Mouse (Mus musculus) midbrain, embryonic 10.5 days (tissue): ENCODE measurements around the gene Olfr985. TPM values are rescaled to one million over a fixed set of nuclear protein-coding genes. Genes with fewer than 3 reads are reported as not detected.

Source experiments
- DNase-seq: peaks from one replicate; pipeline ENCODE4 v3.0.0-alpha.2; 2017; ENCODE audit warnings: low spot score
- H3K27ac ChIP-seq: fragments of 300-500 bp; sonication (generic); replicated peaks from 2 replicates; pipeline ENCODE4 v1.5.1; 2016; ENCODE audit warnings: mild to moderate bottlenecking
- H3K27me3 ChIP-seq: fragments of 300-500 bp; sonication (generic); 2 replicates; pipeline ENCODE4 v1.6.1; 2016; ENCODE audit warnings: low read depth, mild to moderate bottlenecking; ENCODE audit not compliant: poor library complexity, severe bottlenecking
- H3K36me3 ChIP-seq: fragments of 300-500 bp; sonication (generic); 2 replicates; pipeline ENCODE4 v1.6.1; 2016; ENCODE audit warnings: mild to moderate bottlenecking, moderate library complexity
- H3K4me1 ChIP-seq: fragments of 300-500 bp; sonication (generic); 2 replicates; pipeline ENCODE4 v1.6.1; 2016
- H3K4me3 ChIP-seq: fragments of 300-500 bp; sonication (generic); 2 replicates; pipeline ENCODE4 v1.5.1; 2016; ENCODE audit warnings: mild to moderate bottlenecking, moderate library complexity
- H3K9me3 ChIP-seq: fragments of 300-500 bp; sonication (generic); replicated peaks from 2 replicates; pipeline ENCODE4 v1.6.1; 2016; ENCODE audit warnings: mild to moderate bottlenecking
- WGBS: fragments of 180-500 bp; shearing (Covaris S2); methylation state at CpG from one replicate; pipeline ENCODE4 v1.1.7; 2016; 5-methylcytosine and 5-hydroxymethylcytosine counted together
- polyA plus RNA-seq: library from polyadenylated mRNA; unstranded; fragments of >200 nt; fragmentation: Nextera tagmentation; extraction: Ambion mirVana; gene quantifications from 2 replicates; pipeline ENCODE4 v1.2.1, GENCODE M21; 2016

Gene Olfr985
- polyA plus RNA-seq = not detected in 2 replicates

- DNase-seq = no peak
- 90% methylated on average over 1 of the region's 1 CpGs for WGBS
- no peaks in the 10 kb centered on the region for H3K27me3 ChIP-seq
Measured at GRCm38 (mm10) chr9:40130084-40130483, at the start of gene Olfr985. Olfr985 (minus strand) TSS chr9:40130184.

GRCm38 (mm10) chr9:40177017-40177416 lies 47.0 kb upstream of the Olfr985 start:
- Histone ChIP-seq H3K36me3 (no peaks in the 10 kb centered on the region), H3K27me3 (no peaks in the 10 kb centered on the region), H3K4me1 (no peaks in the 10 kb centered on the region), H3K9me3 (no peaks in the 10 kb centered on the region), H3K27ac (no peak overlapping the region), H3K4me3 (no peak overlapping the region)
- DNase-seq = no peak
- 87% methylated on average over 6 of the region's 6 CpGs for WGBS

More at GRCm38 (mm10) chr9:40130084-40130483, at the start of gene Olfr985:
- H3K4me1 ChIP-seq = no peaks in the 10 kb centered on the region
- no peak within 1 kb of the TSS for H3K4me3 ChIP-seq
- H3K27ac ChIP-seq = no peak within 1 kb of the TSS
- H3K9me3 ChIP-seq = no peaks in the 10 kb centered on the region
- no peaks in the 10 kb centered on the region for H3K36me3 ChIP-seq

GRCm38 (mm10) chr9:40166446-40166845 lies 36.5 kb upstream of the Olfr985 start:
- H3K36me3 ChIP-seq = no peaks in the 10 kb centered on the region
- DNase-seq = no peak
- no peaks in the 10 kb centered on the region for H3K4me1 ChIP-seq
- WGBS = 93% methylated on average over 1 of the region's 1 CpGs
- 0 out of 2 replicates have a peak, but pooled peaks cover 5% of the 10 kb centered on the region for H3K9me3 ChIP-seq
- H3K27ac ChIP-seq = no peak overlapping the region
- H3K4me3 ChIP-seq = no peak overlapping the region
- H3K27me3 ChIP-seq = no peaks in the 10 kb centered on the region

- no peaks in the 10 kb centered on the region for H3K4me1 ChIP-seq
- H3K27me3 ChIP-seq = no peaks in the 10 kb centered on the region
- no peaks in the 10 kb centered on the region for H3K9me3 ChIP-seq
- WGBS = 84% methylated on average over 4 of the region's 4 CpGs
- DNase-seq = no peak
- no peak overlapping the region for H3K27ac ChIP-seq
- H3K36me3 ChIP-seq = no peaks in the 10 kb centered on the region
- H3K4me3 ChIP-seq = no peak overlapping the region
Measured at GRCm38 (mm10) chr9:40155118-40155644, 25.2 kb upstream of the Olfr985 start.

GRCm38 (mm10) chr9:40141544-40141943 lies 11.6 kb upstream of the Olfr985 start:
- Histone ChIP-seq H3K4me3 (no peak overlapping the region), H3K4me1 (no peaks in the 10 kb centered on the region), H3K36me3 (no peaks in the 10 kb centered on the region), H3K9me3 (no peaks in the 10 kb centered on the region), H3K27me3 (no peaks in the 10 kb centered on the region), H3K27ac (no peak overlapping the region)
- WGBS = 73% methylated on average over 1 of the region's 1 CpGs
- DNase-seq = no peak

GRCm38 (mm10) chr9:40139484-40139883 lies 9.5 kb upstream of the Olfr985 start:
- no peak for DNase-seq
- H3K4me1 ChIP-seq = no peaks in the 10 kb centered on the region
- no peaks in the 10 kb centered on the region for H3K9me3 ChIP-seq
- H3K4me3 ChIP-seq = no peak overlapping the region
- no peak overlapping the region for H3K27ac ChIP-seq
- WGBS = 71% methylated on average over 4 of the region's 4 CpGs
- H3K27me3 ChIP-seq = no peaks in the 10 kb centered on the region
- H3K36me3 ChIP-seq = no peaks in the 10 kb centered on the region

- H3K36me3 ChIP-seq = no peaks in the 10 kb centered on the region
- WGBS = 88% methylated on average over 6 of the region's 6 CpGs
- H3K27me3 ChIP-seq = no peaks in the 10 kb centered on the region
- no peak overlapping the region for H3K27ac ChIP-seq
- no peak overlapping the region for H3K4me3 ChIP-seq
- DNase-seq = no peak
- no peaks in the 10 kb centered on the region for H3K4me1 ChIP-seq
- H3K9me3 ChIP-seq = no peaks in the 10 kb centered on the region
Measured at GRCm38 (mm10) chr9:40136987-40137688, 7.2 kb upstream of the Olfr985 start.

GRCm38 (mm10) chr9:40130556-40130955 lies 572 bp upstream of the Olfr985 start:
- no peak overlapping the region for H3K27ac ChIP-seq
- no peak for DNase-seq
- no peaks in the 10 kb centered on the region for H3K27me3 ChIP-seq
- no peak overlapping the region for H3K4me3 ChIP-seq
- no peaks in the 10 kb centered on the region for H3K36me3 ChIP-seq
- WGBS = 94% methylated on average over 1 of the region's 1 CpGs
- H3K4me1 ChIP-seq = no peaks in the 10 kb centered on the region
- H3K9me3 ChIP-seq = no peaks in the 10 kb centered on the region

GRCm38 (mm10) chr9:40117287-40117659 lies 12.7 kb downstream of the Olfr985 start:
- Histone ChIP-seq H3K4me3 (no peak overlapping the region), H3K9me3 (no peaks in the 10 kb centered on the region), H3K27ac (no peak overlapping the region), H3K36me3 (no peaks in the 10 kb centered on the region), H3K4me1 (peaks cover 5% of the 10 kb centered on the region; the same call in 1 of the 2 replicates), H3K27me3 (no peaks in the 10 kb centered on the region)
- no peak for DNase-seq
- 88% methylated on average over 5 of the region's 5 CpGs for WGBS

GRCm38 (mm10) chr9:40116645-40117286 lies 13.2 kb downstream of the Olfr985 start:
- Histone ChIP-seq H3K36me3 (no peaks in the 10 kb centered on the region), H3K27ac (no peak overlapping the region), H3K4me3 (no peak overlapping the region), H3K9me3 (no peaks in the 10 kb centered on the region), H3K4me1 (peaks cover 5% of the 10 kb centered on the region; the same call in 1 of the 2 replicates), H3K27me3 (no peaks in the 10 kb centered on the region)
- WGBS = 72% methylated on average over 10 of the region's 10 CpGs
- DNase-seq = no peak

- H3K9me3 ChIP-seq = no peaks in the 10 kb centered on the region
- peaks cover 5% of the 10 kb centered on the region; the same call in 1 of the 2 replicates for H3K4me1 ChIP-seq
- 82% methylated on average over 2 of the region's 2 CpGs for WGBS
- no peaks in the 10 kb centered on the region for H3K36me3 ChIP-seq
- no peak within 1 kb of the TSS for H3K27ac ChIP-seq
- H3K4me3 ChIP-seq = no peak within 1 kb of the TSS
- H3K27me3 ChIP-seq = no peaks in the 10 kb centered on the region
- no peak for DNase-seq
Measured at GRCm38 (mm10) chr9:40114106-40114505, 15.9 kb downstream of the Olfr985 start, which contains the start of gene Olfr984. Olfr984 (minus strand) TSS chr9:40114206.

- H3K27me3 ChIP-seq = no peaks in the 10 kb centered on the region
Measured at GRCm38 (mm10) chr9:40094769-40095168, 35.2 kb downstream of the Olfr985 start.

GRCm38 (mm10) chr9:40093495-40093894 lies 36.5 kb downstream of the Olfr985 start, which contains the start of gene Olfr983:
Olfr983 (minus strand) TSS chr9:40093595.
- Histone ChIP-seq H3K27ac (no peak within 1 kb of the TSS), H3K9me3 (no peaks in the 10 kb centered on the region), H3K4me3 (no peak within 1 kb of the TSS), H3K36me3 (no peaks in the 10 kb centered on the region), H3K4me1 (no peaks in the 10 kb centered on the region), H3K27me3 (no peaks in the 10 kb centered on the region)
- no peak for DNase-seq
- WGBS = 81% methylated on average over 2 of the region's 2 CpGs

More at GRCm38 (mm10) chr9:40094769-40095168, 35.2 kb downstream of the Olfr985 start:
- Histone ChIP-seq H3K27ac (no peak overlapping the region), H3K9me3 (no peaks in the 10 kb centered on the region), H3K4me1 (no peaks in the 10 kb centered on the region), H3K4me3 (no peak overlapping the region), H3K36me3 (no peaks in the 10 kb centered on the region)
- DNase-seq = no peak
- WGBS = 71% methylated on average over 3 of the region's 3 CpGs
